Comparison of ENCODE assay signal across 10 mouse cellular contexts in genomic region chr5:32335172-32335571, GRCm38 (mm10).
A peak's percentile ranks its signal among the peaks of the same experiment; 100 is the strongest.
DNase-seq lines count a peak whose midpoint lies in the region; ATAC-seq lines count a peak whose summit lies in the region.
"Had no signal": no experiment of that assay in that cellular context is flagged by ENCODE, and none has a peak within 500 bp of the region (broad histone marks: within the 10 kb centered on the region; RNA-seq: fewer than 3 reads in every experiment).

No protein-coding gene starts in this region.

- H3K27me3 ChIP-seq in lung, embryonic 16.5 days (ENCODE audit: control insufficient read depth, insufficient read depth, low read depth, low read length) = no peaks in the 10 kb centered on the region
- no peaks in the 10 kb centered on the region for H3K27me3 ChIP-seq in forebrain, embryonic 16.5 days (replicated peaks; ENCODE audit: control insufficient read depth, insufficient read depth, low read length)
- H3K27me3 ChIP-seq in midbrain, embryonic 14.5 days (ENCODE audit: control insufficient read depth, insufficient read depth, low read length) = no peaks in the 10 kb centered on the region

- 16% methylated on average over 6 of the region's 6 CpGs for WGBS in lung, embryonic 16.5 days
- 42% methylated on average over 6 of the region's 6 CpGs for WGBS in forebrain, embryonic 16.5 days
- 44% methylated on average over 6 of the region's 6 CpGs for WGBS in midbrain, embryonic 14.5 days

- H3K9me3 ChIP-seq in lung, embryonic 16.5 days (ENCODE audit: control insufficient read depth, low read length) = no peaks in the 10 kb centered on the region
- no peaks in the 10 kb centered on the region for H3K9me3 ChIP-seq in forebrain, embryonic 16.5 days (ENCODE audit: control insufficient read depth, low read length)
- no peaks in the 10 kb centered on the region for H3K9me3 ChIP-seq in midbrain, embryonic 14.5 days (ENCODE audit: control insufficient read depth, low read length)
- H3K9me3 ChIP-seq: G1E had no signal

- H3K9ac ChIP-seq in lung, embryonic 16.5 days (ENCODE audit: low read length) = no peak overlapping the region
- no peak overlapping the region for H3K9ac ChIP-seq in forebrain, embryonic 16.5 days (replicated peaks; ENCODE audit: low read depth, low read length)
- no peak overlapping the region for H3K9ac ChIP-seq in midbrain, embryonic 14.5 days (replicated peaks; ENCODE audit: low read length)

- no peaks in the 10 kb centered on the region for H3K36me3 ChIP-seq in lung, embryonic 16.5 days (ENCODE audit: control insufficient read depth, insufficient read depth, low read length)
- no peaks in the 10 kb centered on the region for H3K36me3 ChIP-seq in forebrain, embryonic 16.5 days (ENCODE audit: control insufficient read depth, insufficient read depth)
- no peaks in the 10 kb centered on the region for H3K36me3 ChIP-seq in midbrain, embryonic 14.5 days (ENCODE audit: control insufficient read depth, insufficient read depth, low read length)
- H3K36me3 ChIP-seq: G1E had no signal

- intact Hi-C loops in heart, postnatal 14 days (cut with DNase I) = no loop called here

- peaks cover 4% of the 10 kb centered on the region for H3K4me1 ChIP-seq in lung, embryonic 16.5 days (replicated peaks; ENCODE audit: control insufficient read depth, insufficient read depth, low read length)
- H3K4me1 ChIP-seq in forebrain, embryonic 16.5 days (replicated peaks; ENCODE audit: control insufficient read depth, insufficient read depth, low read length) = peaks cover 15% of the 10 kb centered on the region
- H3K4me1 ChIP-seq in midbrain, embryonic 14.5 days (ENCODE audit: control insufficient read depth, insufficient read depth, low read length) = no peaks in the 10 kb centered on the region

- no peak for DNase-seq in lung, postnatal 25 days (ENCODE audit: low spot score)
- DNase-seq in heart, postnatal 14 days = peak; percentile 75 to 78
- peak; percentile 80 to 82 for DNase-seq in layer of hippocampus, adult 8-10 months (ENCODE audit: low spot score in 2 of 2)
- DNase-seq in midbrain, embryonic 14.5 days = peak; percentile 53
- no peak for DNase-seq in thymus, postnatal 36 days
- no peak for DNase-seq in spleen, postnatal 36 days (ENCODE audit: low spot score in 2 of 2)

- no peak overlapping the region for H3K4me3 ChIP-seq in lung, embryonic 16.5 days (ENCODE audit: low read length)
- H3K4me3 ChIP-seq in forebrain, embryonic 16.5 days (replicated peaks; ENCODE audit: low read length) = no peak overlapping the region
- no peak overlapping the region for H3K4me3 ChIP-seq in midbrain, embryonic 14.5 days (replicated peaks; ENCODE audit: low read depth, low read length)
- H3K4me3 ChIP-seq: erythroblast, embryonic 14.5 days had no signal

- no peak overlapping the region for H3K27ac ChIP-seq in lung, embryonic 16.5 days (ENCODE audit: low read length)
- H3K27ac ChIP-seq in forebrain, embryonic 16.5 days (ENCODE audit: low read length) = peak overlapping the region; percentile 55
- H3K27ac ChIP-seq in midbrain, embryonic 14.5 days (replicated peaks; ENCODE audit: low read depth, low read length) = no peak overlapping the region

- H3K4me2 ChIP-seq in lung, embryonic 16.5 days (ENCODE audit: low read depth, low read length) = no peak overlapping the region
- H3K4me2 ChIP-seq in forebrain, embryonic 16.5 days (ENCODE audit: low read length) = 0 out of 2 replicates have a peak overlapping the region, but pooled peaks have one; percentile 3
- H3K4me2 ChIP-seq in midbrain, embryonic 14.5 days (ENCODE audit: low read length) = no peak overlapping the region

- ATAC-seq in lung, embryonic 16.5 days (ENCODE audit: low read depth) = peak; percentile 74
- ATAC-seq in forebrain, embryonic 16.5 days = peak; percentile 97
- peak; percentile 40 for ATAC-seq in midbrain, embryonic 14.5 days (ENCODE audit: low FRiP score, low TSS enrichment)

Comparison
In these comparisons a context has a peak if more than half of its experiments do, and no peak if none do; other contexts are left out.
1. ATAC-seq: peak in every context shown above with its lines; median percentile 97 in forebrain, embryonic 16.5 days; 74 in lung, embryonic 16.5 days; 40 in midbrain, embryonic 14.5 days.
2. DNase-seq: peak in heart, postnatal 14 days (2 of 2), layer of hippocampus, adult 8-10 months (2 of 2) and midbrain, embryonic 14.5 days (single experiment); none in lung, postnatal 25 days (single experiment), thymus, postnatal 36 days (0 of 2) and spleen, postnatal 36 days (0 of 2).